Mouse (Mus musculus) MEL (cell line): Measurements from ENCODE around the gene Shmt2.

Experiments used
- CTCF ChIP-seq, 3 experiments: IDR thresholded peaks in 2 of 3; conservative IDR thresholded peaks in 1 of 3; 2 replicates each; pipeline ENCODE4 v1.5.1; 2011 to 2012; ENCODE audit warnings: low read length in 3 of 3, low read depth in 2 of 3, mild to moderate bottlenecking in 2 of 3, improper control_type of control experiment in 1 of 3, inconsistent platforms in 1 of 3, mixed read lengths in 1 of 3, moderate library complexity in 1 of 3; ENCODE audit not compliant: control insufficient read depth in 1 of 3, insufficient read depth in 1 of 3, poor library complexity in 1 of 3, severe bottlenecking in 1 of 3
- ELF1 ChIP-seq: IDR thresholded peaks from 2 replicates; pipeline ENCODE4 v1.6.1; 2014; ENCODE audit warnings: low read depth, mild to moderate bottlenecking, inconsistent platforms, low read length, improper control_type of control experiment, moderate library complexity
- GATA1 ChIP-seq: IDR thresholded peaks from 2 replicates; pipeline ENCODE4 v1.6.1; 2011; ENCODE audit warnings: low read depth, low read length, improper control_type of control experiment
- POLR2AphosphoS2 ChIP-seq: IDR thresholded peaks from 2 replicates; pipeline ENCODE4 v1.6.1; 2011; ENCODE audit warnings: low read length, improper control_type of control experiment
- ZNF384 ChIP-seq: IDR thresholded peaks from 2 replicates; pipeline ENCODE4 v1.6.1; 2012; ENCODE audit warnings: low read depth, mild to moderate bottlenecking, inconsistent platforms, low read length, improper control_type of control experiment

GRCm38 (mm10) chr10:127570937-127571641 is 48.8 kb upstream of the Shmt2 start:
- no peak for TF ChIP-seq GATA1
- TF ChIP-seq ZNF384, result no peak
- TF ChIP-seq ELF1, result no peak
- TF ChIP-seq CTCF (IDR thresholded peaks at IDR 0.05 in 2 of 3, conservative IDR thresholded peaks at IDR 0.05 in 1 of 3; ENCODE audit: control insufficient read depth in 1 of 3, insufficient read depth in 1 of 3, low read depth in 2 of 3, low read length in 3 of 3, poor library complexity in 1 of 3, severe bottlenecking in 1 of 3), result no peak
- TF ChIP-seq POLR2AphosphoS2, result no peak
